Mouse (Mus musculus): ENCODE results near the gene Kcnh2. TPM values are rescaled to one million over a fixed set of nuclear protein-coding genes. Genes with fewer than 3 reads are reported as not detected.

Gene Kcnh2
- polyA plus RNA-seq, 1 experiment from 2014 or later: 9.1 TPM

DNA sequence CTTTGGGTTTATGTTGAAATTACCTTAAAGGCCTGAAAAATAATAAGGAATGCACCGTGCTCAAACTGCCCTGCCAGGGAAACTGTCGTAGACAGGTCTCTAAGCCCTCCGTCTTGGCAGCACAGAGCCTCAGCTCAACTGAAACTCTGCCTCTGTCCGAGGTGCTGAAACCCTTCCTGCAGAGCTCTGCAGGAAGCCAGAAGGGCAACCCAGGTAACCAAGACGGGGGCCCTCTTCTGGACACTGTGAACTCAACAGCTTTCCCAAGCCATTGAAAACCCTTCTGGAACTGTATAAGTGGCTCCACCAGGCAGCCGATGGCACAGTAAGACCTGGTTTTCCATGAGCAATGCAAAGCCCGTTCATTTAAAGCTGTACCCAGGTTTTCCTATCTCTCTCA, 6.1 kb upstream of the Kcnh2 start:
- WGBS: 19% methylated on average over 7 of the region's 7 CpGs
- no peak overlapping the region for H3K4me2 ChIP-seq (ENCODE audit: low read depth, low read length, severe bottlenecking)
- DNase-seq (ENCODE audit: low spot score): peak; percentile 90
- H3K4me3 ChIP-seq (ENCODE audit: low read depth, low read length): no peak overlapping the region
- ATAC-seq (replicated peaks; ENCODE audit: low FRiP score): no peak
- H3K36me3 ChIP-seq (ENCODE audit: control insufficient read depth, insufficient read depth, low read length): no peaks in the 10 kb centered on the region
- no peak overlapping the region for H3K9ac ChIP-seq (ENCODE audit: low read length)
- no peaks in the 10 kb centered on the region for H3K27me3 ChIP-seq (ENCODE audit: control insufficient read depth, insufficient read depth, low read length)
- H3K27ac ChIP-seq (ENCODE audit: low read depth, low read length): no peak overlapping the region
- H3K4me1 ChIP-seq (replicated peaks; ENCODE audit: control insufficient read depth, insufficient read depth, low read length): peaks cover 4% of the 10 kb centered on the region
- no peaks in the 10 kb centered on the region for H3K9me3 ChIP-seq (ENCODE audit: control insufficient read depth, low read length)

- no peaks in the 10 kb centered on the region for H3K36me3 ChIP-seq (ENCODE audit: control insufficient read depth, insufficient read depth, low read length)
- H3K27ac ChIP-seq (ENCODE audit: low read depth, low read length): no peak overlapping the region
- peaks cover 10% of the 10 kb centered on the region for H3K4me1 ChIP-seq (replicated peaks; ENCODE audit: control insufficient read depth, insufficient read depth, low read length)
- 55% methylated on average over 4 of the region's 4 CpGs for WGBS
- H3K27me3 ChIP-seq (ENCODE audit: control insufficient read depth, insufficient read depth, low read length): peaks cover 3% of the 10 kb centered on the region; the same call in 1 of the 2 replicates
- no peak overlapping the region for H3K9ac ChIP-seq (ENCODE audit: low read length)
- DNase-seq (ENCODE audit: low spot score): no peak
- no peaks in the 10 kb centered on the region for H3K9me3 ChIP-seq (ENCODE audit: control insufficient read depth, low read length)
- H3K4me3 ChIP-seq (ENCODE audit: low read depth, low read length): no peak overlapping the region
- H3K4me2 ChIP-seq (ENCODE audit: low read depth, low read length, severe bottlenecking): no peak overlapping the region
- no peak for ATAC-seq (replicated peaks; ENCODE audit: low FRiP score)
These were observed 5.4 kb upstream of the Kcnh2 start for GRCm38 (mm10) chr5:24356764-24357163.

- no peak for DNase-seq (ENCODE audit: low spot score)
- ATAC-seq (replicated peaks; ENCODE audit: low FRiP score): no peak
- H3K9ac ChIP-seq (ENCODE audit: low read length): no peak overlapping the region
- WGBS: 32% methylated on average over 4 of the region's 4 CpGs
- H3K4me3 ChIP-seq (ENCODE audit: low read depth, low read length): no peak overlapping the region
- no peak overlapping the region; the same call in 1 of the 2 replicates for H3K27ac ChIP-seq (ENCODE audit: low read depth, low read length)
- no peaks in the 10 kb centered on the region for H3K9me3 ChIP-seq (ENCODE audit: control insufficient read depth, low read length)
- H3K4me2 ChIP-seq (ENCODE audit: low read depth, low read length, severe bottlenecking): no peak overlapping the region
- peaks cover 25% of the 10 kb centered on the region for H3K27me3 ChIP-seq (ENCODE audit: control insufficient read depth, insufficient read depth, low read length)
- H3K4me1 ChIP-seq (replicated peaks; ENCODE audit: control insufficient read depth, insufficient read depth, low read length): peaks cover 21% of the 10 kb centered on the region
- no peaks in the 10 kb centered on the region for H3K36me3 ChIP-seq (ENCODE audit: control insufficient read depth, insufficient read depth, low read length)
These were observed 1.9 kb upstream of the Kcnh2 start for GRCm38 (mm10) chr5:24353327-24353726.

- no peaks in the 10 kb centered on the region for H3K36me3 ChIP-seq (ENCODE audit: control insufficient read depth, insufficient read depth, low read length)
- peaks cover 24% of the 10 kb centered on the region for H3K4me1 ChIP-seq (replicated peaks; ENCODE audit: control insufficient read depth, insufficient read depth, low read length)
- WGBS: 1% methylated on average over 23 of the region's 24 CpGs
- peak overlapping the region; percentile 98 for H3K4me2 ChIP-seq (ENCODE audit: low read depth, low read length, severe bottlenecking)
- ATAC-seq (replicated peaks; ENCODE audit: low FRiP score) (peak; percentile 34), DNase-seq (ENCODE audit: low spot score) (peak; percentile 76)
- H3K4me3 ChIP-seq (ENCODE audit: low read depth, low read length): peak overlapping the region; percentile 68
- H3K27ac ChIP-seq (ENCODE audit: low read depth, low read length): peak overlapping the region; percentile 93
- H3K27me3 ChIP-seq (ENCODE audit: control insufficient read depth, insufficient read depth, low read length): peaks cover 25% of the 10 kb centered on the region
- peak overlapping the region; percentile 18 for H3K9ac ChIP-seq (ENCODE audit: low read length)
- H3K9me3 ChIP-seq (ENCODE audit: control insufficient read depth, low read length): no peaks in the 10 kb centered on the region
These were observed 951 bp upstream of the Kcnh2 start for GRCm38 (mm10) chr5:24352251-24352859.

- Histone ChIP-seq H3K9me3 (ENCODE audit: control insufficient read depth, low read length) (no peaks in the 10 kb centered on the region), H3K9ac (ENCODE audit: low read length) (peak overlapping the region; percentile 18), H3K27me3 (ENCODE audit: control insufficient read depth, insufficient read depth, low read length) (peaks cover 25% of the 10 kb centered on the region), H3K4me1 (replicated peaks; ENCODE audit: control insufficient read depth, insufficient read depth, low read length) (peaks cover 24% of the 10 kb centered on the region), H3K27ac (ENCODE audit: low read depth, low read length) (peak overlapping the region; percentile 93), H3K36me3 (ENCODE audit: control insufficient read depth, insufficient read depth, low read length) (no peaks in the 10 kb centered on the region), H3K4me3 (ENCODE audit: low read depth, low read length) (peak overlapping the region; percentile 68), H3K4me2 (ENCODE audit: low read depth, low read length, severe bottlenecking) (peak overlapping the region; percentile 98)
- under 1% methylated on average over 36 of the region's 41 CpGs for WGBS
- ATAC-seq (replicated peaks; ENCODE audit: low FRiP score): peak; percentile 83
- peak; percentile 96 for DNase-seq (ENCODE audit: low spot score)
These were observed 332 bp upstream of the Kcnh2 start for GRCm38 (mm10) chr5:24351701-24352171.

GRCm38 (mm10) chr5:24350531-24351250, 713 bp downstream of the Kcnh2 start:
- Histone ChIP-seq H3K9ac (ENCODE audit: low read length) (peak overlapping the region; percentile 79), H3K27ac (ENCODE audit: low read depth, low read length) (no peak overlapping the region), H3K27me3 (ENCODE audit: control insufficient read depth, insufficient read depth, low read length) (peaks cover 25% of the 10 kb centered on the region), H3K4me1 (replicated peaks; ENCODE audit: control insufficient read depth, insufficient read depth, low read length) (peaks cover 24% of the 10 kb centered on the region), H3K4me2 (ENCODE audit: low read depth, low read length, severe bottlenecking) (peak overlapping the region; percentile 98), H3K4me3 (ENCODE audit: low read depth, low read length) (peak overlapping the region; percentile 68), H3K9me3 (ENCODE audit: control insufficient read depth, low read length) (no peaks in the 10 kb centered on the region), H3K36me3 (ENCODE audit: control insufficient read depth, insufficient read depth, low read length) (no peaks in the 10 kb centered on the region)
- 36% methylated on average over 14 of the region's 15 CpGs for WGBS
- DNase-seq (ENCODE audit: low spot score): peak; percentile 64
- ATAC-seq (replicated peaks; ENCODE audit: low FRiP score): no peak

- Histone ChIP-seq H3K4me1 (replicated peaks; ENCODE audit: control insufficient read depth, insufficient read depth, low read length) (peaks cover 27% of the 10 kb centered on the region), H3K36me3 (ENCODE audit: control insufficient read depth, insufficient read depth, low read length) (no peaks in the 10 kb centered on the region), H3K4me2 (ENCODE audit: low read depth, low read length, severe bottlenecking) (peak overlapping the region; percentile 98; the same call in 1 of the 2 replicates), H3K27me3 (ENCODE audit: control insufficient read depth, insufficient read depth, low read length) (peaks cover 25% of the 10 kb centered on the region), H3K4me3 (ENCODE audit: low read depth, low read length) (peak overlapping the region; percentile 68; the same call in 1 of the 2 replicates), H3K9me3 (ENCODE audit: control insufficient read depth, low read length) (no peaks in the 10 kb centered on the region), H3K9ac (ENCODE audit: low read length) (no peak overlapping the region; the same call in 1 of the 2 replicates), H3K27ac (ENCODE audit: low read depth, low read length) (no peak overlapping the region)
- no peak for DNase-seq (ENCODE audit: low spot score)
- ATAC-seq (replicated peaks; ENCODE audit: low FRiP score): no peak
- WGBS: 59% methylated on average over 3 of the region's 3 CpGs
These were observed 1.3 kb downstream of the Kcnh2 start for GRCm38 (mm10) chr5:24350073-24350472.

- Histone ChIP-seq H3K4me2 (ENCODE audit: low read depth, low read length, severe bottlenecking) (peak overlapping the region; percentile 99), H3K27ac (ENCODE audit: low read depth, low read length) (no peak overlapping the region), H3K4me1 (replicated peaks; ENCODE audit: control insufficient read depth, insufficient read depth, low read length) (peaks cover 40% of the 10 kb centered on the region), H3K9me3 (ENCODE audit: control insufficient read depth, low read length) (no peaks in the 10 kb centered on the region), H3K4me3 (ENCODE audit: low read depth, low read length) (peak overlapping the region; percentile 45), H3K27me3 (ENCODE audit: control insufficient read depth, insufficient read depth, low read length) (peaks cover 25% of the 10 kb centered on the region), H3K36me3 (ENCODE audit: control insufficient read depth, insufficient read depth, low read length) (no peaks in the 10 kb centered on the region), H3K9ac (ENCODE audit: low read length) (peak overlapping the region; percentile 48)
- under 1% methylated on average over 29 of the region's 30 CpGs for WGBS
- DNase-seq (ENCODE audit: low spot score) (no peak), ATAC-seq (replicated peaks; ENCODE audit: low FRiP score) (no peak)
These were observed 2.9 kb downstream of the Kcnh2 start for GRCm38 (mm10) chr5:24348546-24348945.

All from forebrain, embryonic 11.5 days (tissue).